Mouse (Mus musculus): ENCODE results near the gene Bves. TPM values are rescaled to one million over a fixed set of nuclear protein-coding genes. Genes with fewer than 3 reads are reported as not detected.
"Not testable (repeated sequence)": the region's sequence is repeated elsewhere in the genome, so short reads cannot be mapped to it uniquely, and the experiment has no call there.

Bves gene
- polyA plus RNA-seq, 1 experiment = 35.4 TPM

DNA sequence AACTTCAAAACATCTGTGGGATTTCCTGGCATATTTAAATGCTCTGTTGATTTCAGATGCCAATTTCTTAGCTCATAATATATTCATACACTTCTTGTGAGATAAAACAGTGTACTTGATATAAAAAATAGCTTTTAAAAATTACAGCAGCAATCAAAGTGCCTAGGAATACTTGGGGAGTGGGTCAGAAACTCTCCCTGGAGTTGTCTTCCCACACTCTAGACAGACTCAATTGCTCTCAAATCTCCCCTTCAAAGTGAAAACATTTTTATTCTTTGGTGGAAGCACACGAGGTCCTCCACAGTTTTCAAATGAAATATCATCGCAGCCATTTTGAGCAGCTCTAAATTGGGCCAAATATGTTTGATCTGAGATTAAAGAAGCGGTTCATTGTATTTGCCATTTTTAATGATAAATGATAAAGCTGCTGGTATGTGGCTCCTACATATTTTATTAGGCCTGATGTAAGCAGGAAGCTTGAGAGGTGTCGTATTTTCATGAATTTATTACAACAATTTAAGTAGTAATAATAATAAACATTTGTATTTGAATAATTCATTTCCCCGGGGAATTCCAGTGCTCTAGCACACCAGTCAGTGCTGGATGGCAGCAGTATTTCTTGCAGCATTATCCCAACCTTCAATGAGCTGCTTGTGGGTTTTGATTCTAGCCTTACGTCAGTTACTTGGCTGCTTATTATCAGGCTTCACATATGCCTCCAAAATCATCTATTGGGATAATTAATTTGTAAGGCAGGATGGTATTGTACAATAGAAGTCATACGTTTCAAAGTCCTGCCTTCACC is 7.2 kb upstream of the Bves start:
- H3K36me3 ChIP-seq (ENCODE audit: control insufficient read depth, insufficient read depth) = no peaks in the 10 kb centered on the region
- no peaks in the 10 kb centered on the region for H3K79me3 ChIP-seq (ENCODE audit: low read depth)
- H3K4me3 ChIP-seq (ENCODE audit: insufficient read depth, poor library complexity, severe bottlenecking) = no peak overlapping the region
- no peak overlapping the region for H3ac ChIP-seq (ENCODE audit: control insufficient read depth, insufficient read length, low read depth)
- no peaks in the 10 kb centered on the region for H3K27me3 ChIP-seq (ENCODE audit: control insufficient read depth, insufficient read depth, insufficient read length)
- no peaks in the 10 kb centered on the region for H3K79me2 ChIP-seq (ENCODE audit: control insufficient read depth, insufficient read depth)
- no peak for TF ChIP-seq MYOG (IDR thresholded peaks at IDR 0.05; ENCODE audit: control insufficient read depth, extremely low read depth, insufficient read length)
- no peak for TF ChIP-seq CTCF (IDR thresholded peaks at IDR 0.05; ENCODE audit: control insufficient read depth, insufficient read depth, insufficient read length)

DNA sequence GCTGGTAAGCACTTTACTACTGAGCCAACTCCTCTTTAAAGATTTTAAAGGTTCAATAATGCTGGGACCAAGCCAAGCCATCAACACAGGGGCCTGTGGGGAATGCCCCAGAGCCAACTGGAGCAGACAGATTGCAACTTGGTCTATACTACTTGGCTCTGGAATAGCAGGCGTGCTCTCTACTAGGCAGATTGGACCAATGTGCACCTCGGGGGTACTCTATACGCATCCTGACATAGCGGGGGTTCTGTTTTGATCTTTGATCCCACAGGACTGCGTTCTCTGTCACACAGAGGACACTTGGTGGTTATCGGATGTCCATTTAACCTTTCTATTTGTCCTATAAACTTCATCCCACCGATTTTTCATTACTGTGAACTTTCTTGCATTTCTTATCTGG is 647 bp upstream of the Bves start:
- peaks cover 29% of the 10 kb centered on the region for H3K79me3 ChIP-seq (ENCODE audit: low read depth)
- peaks cover 12% of the 10 kb centered on the region for H3K36me3 ChIP-seq (ENCODE audit: control insufficient read depth, insufficient read depth)
- peaks cover 42% of the 10 kb centered on the region for H3K79me2 ChIP-seq (ENCODE audit: control insufficient read depth, insufficient read depth)
- H3K27me3 ChIP-seq (ENCODE audit: control insufficient read depth, insufficient read depth, insufficient read length) = no peaks in the 10 kb centered on the region
- TF ChIP-seq CTCF (IDR thresholded peaks at IDR 0.05; ENCODE audit: control insufficient read depth, insufficient read depth, insufficient read length) (no peak), MYOD1 (IDR thresholded peaks at IDR 0.05; ENCODE audit: control insufficient read depth, insufficient read length, low read depth) (no peak), USF1 (IDR thresholded peaks at IDR 0.05; ENCODE audit: low read depth) (no peak), MAX (IDR thresholded peaks at IDR 0.05) (no peak), CEBPB (IDR thresholded peaks at IDR 0.05; ENCODE audit: low read depth) (no peak)
- H3ac ChIP-seq (ENCODE audit: control insufficient read depth, insufficient read length, low read depth) = no peak overlapping the region
- no peak overlapping the region for H3K4me3 ChIP-seq (ENCODE audit: insufficient read depth, poor library complexity, severe bottlenecking)

DNA sequence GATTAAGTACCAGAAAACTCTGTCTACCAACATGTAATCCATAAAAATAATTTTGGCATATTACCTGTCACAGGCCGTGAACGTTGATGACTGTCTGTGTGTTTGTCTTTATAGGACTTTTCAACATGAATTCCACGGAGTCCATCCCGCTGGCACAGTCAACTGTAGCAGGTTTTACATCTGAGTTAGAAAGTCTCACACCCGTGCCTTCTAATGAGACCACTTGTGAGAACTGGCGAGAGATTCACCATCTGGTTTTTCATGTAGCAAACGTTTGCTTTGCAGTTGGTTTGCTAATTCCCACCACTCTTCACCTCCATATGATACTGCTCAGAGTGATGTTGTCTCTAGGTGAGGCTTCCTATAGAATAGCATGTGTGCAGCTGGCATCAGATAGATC is 3.5 kb downstream of the Bves start:
- no peak overlapping the region for H3K4me3 ChIP-seq (ENCODE audit: insufficient read depth, poor library complexity, severe bottlenecking)

DNA sequence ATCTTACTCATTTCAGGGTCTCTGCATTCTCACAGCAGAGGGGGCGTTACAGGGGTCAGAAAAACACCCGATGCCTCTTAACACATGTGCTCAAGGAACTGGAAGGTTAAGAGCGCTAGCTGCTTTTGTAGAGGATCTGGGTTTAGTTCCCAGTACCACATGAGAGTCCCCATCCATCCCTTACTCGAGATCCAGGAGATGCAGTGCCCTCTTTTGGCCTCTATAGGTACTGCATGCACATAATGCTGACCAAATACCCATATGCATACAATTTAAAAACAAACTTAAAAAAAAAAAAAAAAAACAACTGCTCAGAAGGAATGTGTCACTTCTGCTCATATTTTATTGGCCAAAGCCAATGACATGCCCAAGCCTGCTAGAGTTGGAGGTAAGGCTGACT is 8.8 kb downstream of the Bves start:
- Histone ChIP-seq H3K27me3 (ENCODE audit: control insufficient read depth, insufficient read depth, insufficient read length) (no peaks in the 10 kb centered on the region), H3K4me3 (ENCODE audit: insufficient read depth, poor library complexity, severe bottlenecking) (no peak overlapping the region), H3K79me3 (ENCODE audit: low read depth) (no peaks in the 10 kb centered on the region), H3K36me3 (ENCODE audit: control insufficient read depth, insufficient read depth) (peaks cover 73% of the 10 kb centered on the region), H3ac (ENCODE audit: control insufficient read depth, insufficient read length, low read depth) (no peak overlapping the region), H3K79me2 (ENCODE audit: control insufficient read depth, insufficient read depth) (peaks cover 15% of the 10 kb centered on the region)
- TF ChIP-seq CEBPB (IDR thresholded peaks at IDR 0.05; ENCODE audit: low read depth) (no peak), USF1 (IDR thresholded peaks at IDR 0.05; ENCODE audit: low read depth) (no peak), MYOD1 (IDR thresholded peaks at IDR 0.05; ENCODE audit: control insufficient read depth, insufficient read length, low read depth) (no peak), MYOG (IDR thresholded peaks at IDR 0.05; ENCODE audit: control insufficient read depth, extremely low read depth, insufficient read length) (no peak), FOSL1 (IDR thresholded peaks at IDR 0.05; ENCODE audit: insufficient read depth, low read length, poor library complexity, severe bottlenecking) (no peak), CTCF (IDR thresholded peaks at IDR 0.05; ENCODE audit: control insufficient read depth, insufficient read depth, insufficient read length) (no peak), MAX (IDR thresholded peaks at IDR 0.05) (no peak)

More for the DNA sequence above, 3.5 kb downstream of the Bves start:
- peaks cover 52% of the 10 kb centered on the region for H3K79me2 ChIP-seq (ENCODE audit: control insufficient read depth, insufficient read depth)
- no peaks in the 10 kb centered on the region for H3K27me3 ChIP-seq (ENCODE audit: control insufficient read depth, insufficient read depth, insufficient read length)
- H3ac ChIP-seq (ENCODE audit: control insufficient read depth, insufficient read length, low read depth) = no peak overlapping the region
- peaks cover 43% of the 10 kb centered on the region for H3K36me3 ChIP-seq (ENCODE audit: control insufficient read depth, insufficient read depth)
- TF ChIP-seq MYOG (IDR thresholded peaks at IDR 0.05; ENCODE audit: control insufficient read depth, extremely low read depth, insufficient read length) (no peak), MYOD1 (IDR thresholded peaks at IDR 0.05; ENCODE audit: control insufficient read depth, insufficient read length, low read depth) (no peak), FOSL1 (IDR thresholded peaks at IDR 0.05; ENCODE audit: insufficient read depth, low read length, poor library complexity, severe bottlenecking) (no peak), CEBPB (IDR thresholded peaks at IDR 0.05; ENCODE audit: low read depth) (no peak), MAX (IDR thresholded peaks at IDR 0.05) (no peak), CTCF (IDR thresholded peaks at IDR 0.05; ENCODE audit: control insufficient read depth, insufficient read depth, insufficient read length) (no peak), USF1 (IDR thresholded peaks at IDR 0.05; ENCODE audit: low read depth) (no peak)
- H3K79me3 ChIP-seq (ENCODE audit: low read depth) = peaks cover 29% of the 10 kb centered on the region

DNA sequence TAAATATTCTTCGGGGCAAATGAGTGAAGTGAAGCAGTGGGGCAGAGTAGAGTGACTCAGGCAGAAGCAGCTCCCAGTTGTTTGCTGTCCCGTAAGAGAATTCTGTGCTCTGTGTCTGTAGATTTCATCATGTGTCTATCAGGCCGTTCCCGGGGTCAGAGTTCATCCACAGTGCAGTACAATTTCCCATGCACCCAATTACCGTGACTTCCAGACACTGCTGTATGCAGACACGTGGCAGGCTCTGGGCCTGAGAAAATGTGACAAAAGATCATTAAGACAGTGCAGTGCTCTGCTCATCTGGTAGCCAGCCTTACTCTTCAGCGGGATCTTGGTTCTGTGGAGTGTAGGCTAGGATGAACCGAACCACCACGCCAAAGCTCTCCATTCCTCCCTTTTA is 9.6 kb downstream of the Bves start:
- peaks cover 72% of the 10 kb centered on the region for H3K36me3 ChIP-seq (ENCODE audit: control insufficient read depth, insufficient read depth)
- no peaks in the 10 kb centered on the region for H3K27me3 ChIP-seq (ENCODE audit: control insufficient read depth, insufficient read depth, insufficient read length)
- peaks cover 6% of the 10 kb centered on the region for H3K79me2 ChIP-seq (ENCODE audit: control insufficient read depth, insufficient read depth)
- TF ChIP-seq USF1 (IDR thresholded peaks at IDR 0.05; ENCODE audit: low read depth) = no peak
- TF ChIP-seq MYOG (IDR thresholded peaks at IDR 0.05; ENCODE audit: control insufficient read depth, extremely low read depth, insufficient read length) = no peak
- H3ac ChIP-seq (ENCODE audit: control insufficient read depth, insufficient read length, low read depth) = no peak overlapping the region
- H3K79me3 ChIP-seq (ENCODE audit: low read depth) = no peaks in the 10 kb centered on the region
- H3K4me3 ChIP-seq (ENCODE audit: insufficient read depth, poor library complexity, severe bottlenecking) = no peak overlapping the region

DNA sequence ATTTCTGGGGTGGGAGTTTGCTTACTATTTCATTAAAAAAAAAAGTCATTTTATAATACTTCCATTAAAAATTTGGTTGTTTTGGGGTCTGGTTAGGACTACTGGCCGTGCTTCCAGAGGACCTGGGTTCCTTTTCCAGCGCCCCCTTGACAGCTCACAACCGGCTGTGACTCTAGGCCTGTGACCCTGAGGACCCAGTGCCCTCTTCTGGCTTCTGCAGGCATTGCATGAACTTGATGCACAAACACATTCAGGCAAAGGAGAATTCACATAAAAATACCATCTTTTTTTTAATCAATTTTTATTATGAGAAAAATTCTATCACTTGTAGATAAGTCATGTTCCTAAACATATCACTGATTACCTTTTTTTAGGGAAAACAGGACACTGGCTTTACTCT is 12.6 kb downstream of the Bves start:
- H3K79me3 ChIP-seq (ENCODE audit: low read depth); H3K4me3 ChIP-seq (ENCODE audit: insufficient read depth, poor library complexity, severe bottlenecking); H3K79me2 ChIP-seq (ENCODE audit: control insufficient read depth, insufficient read depth); H3K27me3 ChIP-seq (ENCODE audit: control insufficient read depth, insufficient read depth, insufficient read length); H3ac ChIP-seq (ENCODE audit: control insufficient read depth, insufficient read length, low read depth): not testable (repeated sequence)
- peaks cover 67% of the 10 kb centered on the region for H3K36me3 ChIP-seq (ENCODE audit: control insufficient read depth, insufficient read depth)
